Mouse (Mus musculus): ENCODE data around the gene Jag2.

- TF ChIP-seq POLR2A (IDR thresholded peaks at IDR 0.05; ENCODE audit: borderline replicate concordance, control insufficient read depth, low read depth, low read length) (no peak), CTCF (IDR thresholded peaks at IDR 0.05; ENCODE audit: control insufficient read depth, insufficient read depth, low read length) (no peak)
These were observed 20.6 kb downstream of the Jag2 start for GRCm38 (mm10) chr12:112908991-112909390.
